Mouse (Mus musculus) testis, adult 2 months (tissue): Measurements from ENCODE around the gene Tjp3. TPM values are rescaled to one million over a fixed set of nuclear protein-coding genes. Genes with fewer than 3 reads are reported as not detected.

Experiments
- H3K27ac ChIP-seq: fragments of 200-500 bp; 2 replicates; pipeline ENCODE4 v1.5.1; 2012; ENCODE audit warnings: low read depth, low read length; ENCODE audit not compliant: control insufficient read depth, insufficient read depth
- H3K27me3 ChIP-seq: fragments of 200-500 bp; 2 replicates; pipeline ENCODE4 v1.6.1; 2012; ENCODE audit warnings: mild to moderate bottlenecking, low read length, moderate library complexity; ENCODE audit not compliant: control insufficient read depth, insufficient read depth
- H3K36me3 ChIP-seq: fragments of 200-500 bp; 2 replicates; pipeline ENCODE4 v1.6.1; 2012; ENCODE audit warnings: mild to moderate bottlenecking, low read length; ENCODE audit not compliant: control insufficient read depth, insufficient read depth
- H3K4me1 ChIP-seq: fragments of 200-500 bp; 2 replicates; pipeline ENCODE4 v1.6.1; 2012; ENCODE audit warnings: low read length; ENCODE audit not compliant: control insufficient read depth, insufficient read depth
- H3K4me3 ChIP-seq: fragments of 200-500 bp; 2 replicates; pipeline ENCODE4 v1.5.1; 2012; ENCODE audit warnings: low read depth, mild to moderate bottlenecking, low read length, moderate library complexity, mixed read lengths; ENCODE audit not compliant: control insufficient read depth
- CTCF ChIP-seq: fragments of 200-500 bp; IDR thresholded peaks from 2 replicates; pipeline ENCODE4 v1.5.1; 2012; ENCODE audit warnings: low read depth, mild to moderate bottlenecking, inconsistent platforms, low read length, moderate library complexity; ENCODE audit not compliant: control insufficient read depth, insufficient read depth, insufficient replicate concordance
- POLR2A ChIP-seq: fragments of 200-500 bp; IDR thresholded peaks from 2 replicates; pipeline ENCODE4 v1.6.1; 2012; ENCODE audit warnings: low read depth, mild to moderate bottlenecking, inconsistent platforms, low read length, moderate library complexity; ENCODE audit not compliant: control insufficient read depth
- polyA plus RNA-seq: library from polyadenylated mRNA; depleted of rRNA; stranded (reverse); fragments of >200 nt; gene quantifications from 2 replicates; pipeline ENCODE4 v1.2.3, GENCODE M21; 2012

Tjp3 gene
- polyA plus RNA-seq, 1 experiment: 0.56 TPM

- Histone ChIP-seq H3K4me3 (no peak overlapping the region), H3K27me3 (no peaks in the 10 kb centered on the region), H3K36me3 (no peaks in the 10 kb centered on the region; the same call in 1 of the 2 replicates), H3K4me1 (peaks cover 9% of the 10 kb centered on the region), H3K27ac (no peak overlapping the region)
- no peak for TF ChIP-seq POLR2A
Observed at GRCm38 (mm10) chr10:81265540-81265939, 25.8 kb downstream of the Tjp3 start.

- Histone ChIP-seq H3K36me3 (no peaks in the 10 kb centered on the region; the same call in 1 of the 2 replicates), H3K27ac (no peak overlapping the region), H3K4me1 (peaks cover 15% of the 10 kb centered on the region), H3K27me3 (no peaks in the 10 kb centered on the region), H3K4me3 (no peak overlapping the region)
- TF ChIP-seq POLR2A: no peak
Observed at GRCm38 (mm10) chr10:81261025-81261424, 30.4 kb downstream of the Tjp3 start.

- TF ChIP-seq POLR2A: no peak
- no peak for TF ChIP-seq CTCF
- H3K27me3 ChIP-seq: no peaks in the 10 kb centered on the region
- no peaks in the 10 kb centered on the region for H3K36me3 ChIP-seq
- peaks cover 15% of the 10 kb centered on the region for H3K4me1 ChIP-seq
- no peak overlapping the region for H3K4me3 ChIP-seq
- no peak overlapping the region for H3K27ac ChIP-seq
Observed at GRCm38 (mm10) chr10:81259225-81259884, 32.0 kb downstream of the Tjp3 start.

- Histone ChIP-seq H3K27ac (no peak overlapping the region), H3K4me3 (peak overlapping the region; percentile 62), H3K27me3 (no peaks in the 10 kb centered on the region), H3K36me3 (no peaks in the 10 kb centered on the region), H3K4me1 (peaks cover 24% of the 10 kb centered on the region)
- TF ChIP-seq CTCF (no peak), POLR2A (no peak)
Observed at GRCm38 (mm10) chr10:81257158-81258039, 34.0 kb downstream of the Tjp3 start.

GRCm38 (mm10) chr10:81254886-81255285 is 36.5 kb downstream of the Tjp3 start:
- Histone ChIP-seq H3K36me3 (no peaks in the 10 kb centered on the region), H3K27ac (no peak overlapping the region), H3K27me3 (no peaks in the 10 kb centered on the region), H3K4me1 (peaks cover 38% of the 10 kb centered on the region), H3K4me3 (no peak overlapping the region)
- TF ChIP-seq CTCF (no peak), POLR2A (no peak)

GRCm38 (mm10) chr10:81252424-81253419 is 38.7 kb downstream of the Tjp3 start, which contains the start of gene Matk:
Matk (plus strand) TSS chr10:81252935.
- Histone ChIP-seq H3K4me1 (peaks cover 40% of the 10 kb centered on the region), H3K4me3 (peak within 1 kb of the TSS; percentile 68), H3K36me3 (no peaks in the 10 kb centered on the region), H3K27me3 (no peaks in the 10 kb centered on the region), H3K27ac (no peak within 1 kb of the TSS)
- TF ChIP-seq CTCF: no peak
- peak; percentile 50; the same call in 1 of the 2 replicates for TF ChIP-seq POLR2A
